Mouse (Mus musculus): ENCODE measurements around the gene Dhx35. TPM values are rescaled to one million over a fixed set of nuclear protein-coding genes. Genes with fewer than 3 reads are reported as not detected.

Dhx35 gene
- total RNA-seq, 4 experiments from 2014 or later, result 12.3 to 17.6 (median 15.8) TPM

DNA sequence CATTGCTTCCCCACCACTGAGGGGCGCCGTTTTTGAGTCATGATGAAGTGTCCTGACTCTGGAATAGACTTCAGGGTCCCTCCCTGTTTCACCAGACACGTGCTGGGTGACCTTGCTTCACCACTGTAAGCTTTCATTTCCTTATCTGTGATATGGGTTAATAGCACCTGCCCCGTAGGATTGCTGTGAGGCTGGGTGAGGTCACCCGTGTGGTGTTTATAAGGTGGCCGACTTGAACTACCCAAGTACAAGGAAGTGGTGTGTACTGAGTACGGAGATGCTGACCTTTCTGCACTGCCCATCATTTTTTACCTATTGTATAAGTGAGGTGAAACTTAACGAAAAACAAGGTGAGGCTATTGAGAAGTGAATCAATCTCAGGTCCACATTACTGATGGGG lies 9.0 kb downstream of the Dhx35 start:
- no peak for DNase-seq (ENCODE audit: low spot score)

DNA sequence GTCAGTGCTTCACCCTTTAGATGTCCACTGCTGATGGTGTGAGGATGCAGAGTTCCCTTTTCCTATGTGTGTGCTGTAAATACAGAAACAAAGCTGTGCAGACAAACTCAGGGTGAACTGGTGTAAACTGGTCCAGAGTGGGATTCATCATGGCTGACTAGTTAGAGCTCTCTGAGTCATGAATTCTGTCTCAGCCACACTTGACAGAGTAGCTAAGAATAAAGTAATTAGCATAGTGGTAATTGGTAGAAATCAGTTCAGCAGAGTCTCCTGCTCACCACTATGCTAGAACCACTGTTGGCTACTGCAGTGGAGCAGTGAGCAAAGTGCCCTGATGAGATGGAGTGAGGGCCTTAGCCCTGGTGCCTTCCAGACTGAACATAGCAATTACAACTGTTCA lies 21.1 kb downstream of the Dhx35 start:
- DNase-seq (ENCODE audit: low spot score), result no peak

DNA sequence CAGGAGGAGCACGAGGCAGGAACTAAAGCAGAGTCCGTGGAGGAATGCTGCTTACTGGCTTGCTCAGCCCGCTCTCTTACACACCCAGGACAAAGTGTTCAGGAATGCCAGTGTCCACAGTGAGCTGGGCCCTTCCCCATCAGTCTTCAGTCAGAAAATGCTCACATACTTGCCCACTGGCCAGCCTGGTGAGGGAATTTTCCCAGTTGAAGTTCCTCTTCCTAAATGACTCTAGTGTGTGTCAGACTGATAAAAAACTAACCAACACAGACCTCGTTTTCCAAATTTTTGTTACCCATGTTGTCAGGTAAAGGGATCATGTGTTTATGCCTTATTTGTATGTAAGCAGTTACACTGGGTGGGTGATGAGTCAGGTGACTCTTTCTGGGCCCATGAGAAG lies 21.6 kb downstream of the Dhx35 start:
- no peak for DNase-seq (ENCODE audit: low spot score)

DNA sequence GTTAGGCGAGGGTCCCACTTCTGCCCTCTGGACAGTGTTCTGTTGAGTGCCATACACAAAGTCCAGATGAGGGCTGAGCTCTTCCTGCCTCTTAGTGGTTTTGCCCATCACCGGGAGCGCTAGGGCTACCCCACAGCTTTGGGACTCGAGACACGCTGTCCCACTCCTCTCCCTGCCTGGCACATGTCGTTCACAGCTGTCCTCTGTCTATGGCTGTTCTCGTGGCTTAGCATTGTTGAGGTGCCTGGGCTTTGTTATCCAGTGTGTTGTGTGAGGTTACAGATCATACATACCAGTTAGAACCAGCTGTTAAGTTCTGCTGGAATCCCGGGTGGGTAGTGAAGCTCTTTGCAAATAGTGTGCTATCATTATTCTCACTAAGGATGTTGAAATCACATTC lies 23.1 kb downstream of the Dhx35 start:
- DNase-seq (ENCODE audit: low spot score), result no peak

DNA sequence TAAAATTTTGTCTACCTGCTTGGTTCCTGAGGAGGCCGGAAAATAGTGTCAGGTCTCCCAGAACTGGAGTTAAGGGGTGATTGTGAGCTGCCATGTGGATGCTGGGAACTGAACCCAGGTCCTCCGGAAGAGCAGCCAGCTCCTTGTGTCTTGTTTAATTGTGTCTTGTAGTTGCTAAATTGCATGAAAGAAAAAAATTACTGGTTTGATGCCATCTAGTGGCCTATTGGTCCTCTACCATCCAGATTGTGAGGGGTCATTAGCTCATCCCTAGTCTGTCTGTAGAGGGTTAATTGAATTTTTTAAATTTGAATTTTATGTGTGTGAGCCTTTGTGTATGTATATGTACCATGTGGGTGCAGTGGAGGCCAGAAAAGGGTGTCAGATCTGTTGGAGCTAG lies 33.5 kb downstream of the Dhx35 start:
- DNase-seq (ENCODE audit: low spot score), result no peak

DNA sequence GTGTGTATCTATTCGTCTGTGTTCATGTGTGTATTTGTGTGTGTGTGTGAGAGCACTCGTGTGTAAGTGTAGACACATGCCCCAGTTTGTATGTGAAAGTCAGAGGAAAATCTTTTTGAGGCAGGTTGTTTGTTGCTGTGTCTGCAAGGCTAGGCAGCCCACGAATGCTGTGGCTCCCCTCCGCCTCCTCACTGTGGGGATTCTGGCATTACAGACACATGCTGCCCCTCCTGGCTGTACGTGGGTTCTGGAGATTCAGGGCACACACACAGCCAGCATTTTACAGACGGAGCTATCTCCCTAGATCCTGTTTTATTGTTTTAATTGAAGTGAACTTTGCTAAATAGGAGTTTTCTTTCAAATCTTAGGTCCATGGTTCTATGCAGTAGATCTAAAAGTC lies 35.1 kb downstream of the Dhx35 start:
- DNase-seq (ENCODE audit: low spot score), result no peak

DNA sequence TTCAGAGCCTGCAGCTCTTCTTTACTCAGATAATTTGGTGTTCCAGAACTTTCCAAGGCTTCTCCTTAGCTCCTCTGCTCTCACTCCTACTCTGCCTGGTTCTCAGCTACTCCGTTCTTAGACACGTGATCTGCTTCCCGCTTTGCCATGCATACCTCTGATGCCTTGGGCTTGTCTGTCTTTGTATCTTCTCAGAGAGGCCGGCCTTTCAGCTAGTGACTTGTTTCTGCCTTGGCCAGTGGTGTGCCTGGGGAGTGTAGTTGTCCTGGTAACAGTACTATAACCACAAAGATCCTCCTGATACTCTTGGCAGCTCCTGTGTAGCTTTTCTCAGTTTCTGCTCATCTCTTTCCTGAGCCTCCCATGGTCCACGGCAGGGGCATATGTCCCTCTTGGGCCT lies 38.6 kb downstream of the Dhx35 start:
- DNase-seq (ENCODE audit: low spot score), result no peak

DNA sequence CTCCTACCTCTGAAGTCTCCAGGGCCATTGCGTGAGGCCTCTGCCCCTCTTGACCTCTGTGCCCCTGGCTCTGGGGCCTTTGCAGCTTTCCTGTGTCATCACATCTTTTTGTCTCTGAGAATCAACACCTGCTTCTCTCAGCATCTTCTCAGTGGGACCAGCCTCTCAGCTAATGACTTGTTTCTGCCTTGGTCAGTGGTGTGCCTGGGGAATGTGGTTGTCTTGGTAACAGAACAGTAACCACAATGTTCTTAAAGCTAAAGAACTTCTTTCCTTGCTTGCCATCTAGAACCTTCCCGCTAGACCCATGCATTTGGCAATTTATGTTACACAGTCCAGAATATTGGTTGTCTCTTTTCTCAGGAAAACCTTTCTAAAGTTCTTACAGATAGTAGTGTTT lies 39.0 kb downstream of the Dhx35 start:
- no peak for DNase-seq (ENCODE audit: low spot score)

DNA sequence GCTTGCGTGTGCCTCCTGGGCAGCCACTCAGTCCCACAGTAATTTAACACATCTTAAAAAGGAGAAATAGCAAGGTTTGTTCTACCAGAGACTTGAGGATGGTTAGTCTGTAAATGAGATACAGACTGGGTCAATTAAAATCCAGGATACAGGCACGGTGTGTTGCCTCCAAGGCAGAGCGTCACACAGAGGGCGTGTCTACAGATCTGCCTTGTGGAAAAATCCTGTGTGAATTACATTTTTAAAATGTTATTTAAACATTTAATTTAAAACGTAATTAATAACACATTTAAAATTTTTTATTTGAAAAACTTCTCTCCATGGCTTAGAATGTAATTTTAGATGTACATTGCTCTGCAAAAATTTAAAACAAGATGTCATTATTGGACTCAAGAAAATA lies 48.7 kb downstream of the Dhx35 start:
- DNase-seq (ENCODE audit: low spot score), result no peak

DNA sequence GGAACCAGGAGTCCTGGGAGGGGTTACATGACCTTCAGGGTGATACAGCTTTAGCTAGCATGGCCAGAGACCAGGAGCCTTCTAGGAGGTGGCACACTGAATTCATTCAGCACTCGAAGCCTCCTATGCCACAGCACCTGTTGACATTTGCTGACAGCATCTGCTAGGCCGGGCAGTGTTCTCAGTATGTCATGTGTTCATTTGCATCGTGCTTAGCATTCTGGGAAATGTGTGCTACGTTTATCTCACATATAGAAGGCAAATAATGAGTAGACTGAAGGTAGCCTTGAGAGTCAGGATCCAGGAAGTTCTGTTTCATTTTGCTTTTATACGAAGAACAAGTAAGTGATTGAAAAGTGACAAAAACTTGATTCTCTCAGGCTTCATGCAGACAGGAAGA lies 50.4 kb downstream of the Dhx35 start:
- DNase-seq (ENCODE audit: low spot score), result no peak

DNA sequence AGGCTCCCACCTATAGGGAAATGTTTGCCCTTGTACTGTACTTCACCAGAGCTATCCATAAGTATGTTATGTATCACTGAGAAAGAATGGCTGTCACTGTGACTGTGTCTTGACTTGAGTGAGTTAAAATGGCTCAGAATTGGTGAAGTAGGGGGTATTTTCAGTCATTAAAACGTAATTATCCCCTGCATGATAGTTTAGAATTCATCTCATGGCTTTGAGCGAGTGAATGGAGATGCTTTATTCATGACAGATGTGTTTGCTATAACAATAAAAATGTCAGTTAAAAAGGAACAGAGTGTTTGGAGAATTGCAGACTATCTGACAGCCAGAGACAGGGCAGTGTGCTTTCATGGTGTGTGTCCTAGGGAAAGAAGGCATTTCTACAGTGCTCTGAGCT lies 51.6 kb downstream of the Dhx35 start:
- DNase-seq (ENCODE audit: low spot score), result no peak

DNA sequence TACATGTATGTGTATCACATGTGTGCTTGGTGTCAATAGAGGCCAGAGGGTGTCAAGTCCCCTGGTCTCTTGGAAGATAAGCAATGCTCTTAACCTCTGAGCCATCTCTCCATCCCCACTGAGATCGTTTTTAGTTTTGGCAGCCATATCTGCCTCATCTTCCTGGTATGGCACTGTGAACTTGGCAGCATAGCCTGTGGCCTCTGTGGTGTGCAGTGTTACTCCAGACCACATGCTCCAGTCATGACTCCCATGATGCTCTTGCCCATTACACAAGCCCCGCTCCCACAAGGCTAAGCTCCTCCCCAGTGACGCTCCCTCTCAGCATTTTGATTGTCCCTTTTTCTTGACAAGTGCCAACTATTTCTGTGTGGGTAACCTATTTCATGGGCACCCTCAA lies 53.4 kb downstream of the Dhx35 start:
- DNase-seq (ENCODE audit: low spot score), result no peak

DNA sequence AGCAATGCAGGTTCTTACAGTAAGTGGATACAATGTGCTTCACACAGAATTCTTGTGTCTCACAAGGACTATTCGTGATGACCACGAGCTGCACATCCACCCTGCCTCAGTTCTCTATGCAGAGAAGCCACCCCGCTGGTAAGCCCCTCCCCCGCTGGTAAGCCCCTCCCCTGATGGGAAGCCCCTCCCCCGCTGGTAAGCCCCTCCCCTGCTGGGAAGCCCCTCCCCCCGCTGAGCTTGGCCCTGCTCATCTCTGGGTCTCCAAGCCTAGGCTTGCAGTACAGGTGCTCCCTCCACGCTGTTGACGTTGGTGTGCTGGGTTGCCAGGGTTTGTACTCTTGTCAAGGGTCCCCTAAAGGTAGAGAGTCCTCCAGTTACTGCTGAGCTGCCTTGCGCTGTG lies 54.8 kb downstream of the Dhx35 start:
- no peak for DNase-seq (ENCODE audit: low spot score)

DNA sequence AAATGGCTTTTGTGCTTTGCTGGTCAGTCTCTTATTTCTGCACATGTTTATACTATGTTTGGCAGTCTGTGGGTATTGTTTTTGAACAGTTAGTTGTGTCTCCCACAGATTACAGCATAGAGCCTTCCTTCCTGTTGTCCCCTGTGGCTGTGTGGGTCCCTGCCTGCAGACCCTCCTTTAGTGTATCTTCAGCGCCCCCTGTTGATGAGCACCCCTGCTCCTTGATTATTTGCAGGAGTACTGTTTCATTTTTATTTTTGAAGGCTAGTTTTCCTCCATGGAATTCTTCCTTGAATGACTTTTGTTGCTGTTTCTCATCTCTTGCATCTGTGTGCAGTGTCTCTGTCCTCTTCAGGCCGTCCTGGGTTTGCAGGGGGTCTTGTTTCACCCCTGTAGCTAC lies 58.0 kb downstream of the Dhx35 start:
- DNase-seq (ENCODE audit: low spot score), result peak; percentile 35

DNA sequence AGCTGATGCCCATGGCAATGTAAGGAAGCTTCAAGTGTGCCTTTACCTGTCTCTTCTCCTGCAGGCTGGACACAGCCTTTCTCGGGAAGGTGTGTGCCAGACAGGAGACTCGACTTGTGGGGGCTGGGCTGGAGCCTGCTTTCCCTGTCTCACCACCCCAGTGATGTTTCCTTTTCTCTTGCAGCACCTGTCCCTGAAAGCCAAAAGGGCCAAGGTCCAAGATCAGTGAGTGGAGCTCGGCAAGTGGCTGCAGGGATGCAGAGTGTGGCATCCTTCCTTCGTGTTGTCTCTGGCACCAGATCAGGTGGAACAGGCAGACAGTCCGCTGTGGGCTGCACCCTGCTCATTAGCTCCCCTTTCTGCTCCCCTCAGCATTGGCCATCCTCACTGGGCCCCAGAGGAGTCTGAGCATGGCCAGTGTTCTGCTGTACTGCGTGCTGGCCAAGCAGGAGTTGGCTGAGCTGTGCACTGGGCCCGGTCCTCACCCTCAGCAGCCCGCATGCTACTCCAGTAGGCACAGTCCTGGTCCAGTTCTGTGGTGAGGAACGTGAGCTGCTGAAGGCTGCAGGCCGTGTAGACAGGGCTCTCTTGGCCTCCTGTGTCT lies 62.4 kb downstream of the Dhx35 start:
- no peak for DNase-seq (ENCODE audit: low spot score)

DNA sequence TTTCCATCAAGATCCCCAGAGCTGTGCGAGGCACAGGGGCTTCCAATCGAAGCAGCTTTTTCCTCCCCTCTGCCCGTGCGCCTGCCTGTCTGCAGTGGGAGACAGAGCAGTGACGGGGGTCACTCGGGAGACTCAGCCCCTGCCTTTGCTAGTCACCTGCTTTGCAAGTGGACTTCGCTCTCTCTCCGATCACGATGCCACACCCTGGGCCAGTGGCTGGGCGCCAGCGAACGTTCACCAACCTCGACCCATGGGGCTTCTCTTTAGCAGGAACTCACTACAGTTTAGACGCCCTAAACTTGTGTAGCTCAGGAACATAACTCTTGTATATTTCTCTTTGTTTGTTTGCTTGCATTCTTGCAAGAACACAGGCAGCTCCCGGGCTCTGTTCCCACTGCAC lies 63.0 kb downstream of the Dhx35 start:
- DNase-seq (ENCODE audit: low spot score), result no peak

DNA sequence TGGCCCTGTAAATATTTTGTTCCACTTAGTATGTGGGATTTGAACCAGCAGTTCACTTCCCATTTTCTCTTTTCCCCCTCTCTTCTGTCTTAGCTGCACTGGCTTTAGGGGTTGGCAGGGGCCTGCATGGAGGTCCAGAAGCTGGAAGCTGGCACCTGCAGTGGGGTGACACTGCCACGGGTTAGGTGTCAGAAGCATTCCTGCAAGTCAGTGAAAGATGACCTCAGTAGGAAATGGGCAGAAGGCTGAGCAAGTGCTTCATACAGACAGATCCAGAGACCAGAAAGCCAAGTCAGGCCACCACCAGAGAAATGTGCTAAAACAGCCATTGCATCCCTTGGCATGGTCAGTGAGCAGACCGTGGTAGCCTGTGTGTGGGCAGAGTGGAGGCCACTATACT lies 66.5 kb downstream of the Dhx35 start:
- DNase-seq (ENCODE audit: low spot score), result no peak

DNA sequence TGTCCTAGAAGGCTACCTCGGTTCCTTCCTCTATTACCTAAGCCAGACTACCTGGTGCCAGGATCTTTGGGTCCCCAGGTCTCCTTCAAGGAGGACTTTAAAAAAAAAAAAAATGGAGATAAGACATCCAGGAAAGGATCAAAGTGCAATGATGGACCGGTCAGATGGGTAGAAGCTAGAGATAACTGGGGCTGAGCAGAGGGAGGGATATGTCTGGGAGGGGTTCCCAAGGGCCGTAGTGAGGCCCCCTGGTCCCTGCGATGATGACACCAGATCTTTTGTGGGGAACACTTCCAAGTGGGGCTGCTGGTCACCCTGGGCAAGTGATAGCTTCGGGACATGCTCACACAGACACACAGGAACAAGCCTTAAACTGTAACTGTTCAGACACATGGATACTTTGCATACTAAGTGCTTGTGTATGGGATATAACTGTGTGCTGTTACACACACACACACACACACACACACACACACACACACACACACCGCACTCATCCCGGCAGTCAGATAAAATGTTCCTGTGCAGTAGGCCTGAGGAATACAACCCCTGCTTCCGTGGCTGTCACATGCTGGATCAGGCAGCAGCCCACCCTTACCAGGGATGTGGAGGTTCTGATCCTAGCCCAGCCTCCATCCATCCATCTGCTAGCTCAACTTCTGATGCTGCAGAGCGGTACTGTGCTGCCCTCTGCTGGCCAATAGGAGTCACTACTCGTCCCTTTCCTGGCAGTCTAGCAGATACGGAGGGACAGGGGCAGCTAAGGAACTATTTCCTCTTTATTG lies 68.9 kb downstream of the Dhx35 start:
- peak; percentile 39 for DNase-seq (ENCODE audit: low spot score)

DNA sequence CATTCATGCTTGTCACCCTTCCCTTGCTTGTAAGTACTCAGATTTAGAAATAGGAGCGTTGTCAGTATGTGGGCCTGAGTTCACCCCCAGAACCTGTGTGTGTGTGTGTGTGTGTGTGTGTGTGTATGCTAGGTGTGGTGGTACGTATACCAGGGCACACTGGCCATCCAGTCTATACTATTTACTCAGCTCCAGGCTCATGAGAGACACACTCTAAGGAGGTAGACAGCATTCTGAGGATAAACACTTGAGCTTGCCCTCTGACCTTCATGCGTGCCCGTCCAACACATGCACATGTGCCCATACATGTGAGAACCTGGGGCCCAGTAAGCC lies 69.5 kb downstream of the Dhx35 start:
- no peak for DNase-seq (ENCODE audit: low spot score)

DNA sequence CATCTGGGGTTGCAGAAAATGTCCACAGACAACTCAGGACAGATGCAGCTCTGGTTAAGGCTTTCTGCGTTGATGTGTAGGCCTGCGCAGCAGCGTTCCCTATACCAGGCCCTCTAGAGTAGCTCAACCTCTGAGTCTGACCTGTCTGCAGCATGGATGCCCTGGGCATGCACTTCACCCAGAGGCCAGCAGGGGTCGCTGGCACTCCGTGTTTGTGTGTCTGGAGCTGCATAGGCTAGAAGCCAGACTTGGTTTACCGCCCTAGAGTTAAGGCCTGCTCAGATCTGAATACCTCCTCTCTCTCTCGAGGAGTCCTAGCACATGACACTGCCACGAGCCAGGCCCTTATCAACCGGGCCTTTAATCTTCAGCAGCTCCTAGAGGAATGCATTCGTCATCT lies 70.8 kb downstream of the Dhx35 start:
- DNase-seq (ENCODE audit: low spot score), result peak; percentile 68

DNA sequence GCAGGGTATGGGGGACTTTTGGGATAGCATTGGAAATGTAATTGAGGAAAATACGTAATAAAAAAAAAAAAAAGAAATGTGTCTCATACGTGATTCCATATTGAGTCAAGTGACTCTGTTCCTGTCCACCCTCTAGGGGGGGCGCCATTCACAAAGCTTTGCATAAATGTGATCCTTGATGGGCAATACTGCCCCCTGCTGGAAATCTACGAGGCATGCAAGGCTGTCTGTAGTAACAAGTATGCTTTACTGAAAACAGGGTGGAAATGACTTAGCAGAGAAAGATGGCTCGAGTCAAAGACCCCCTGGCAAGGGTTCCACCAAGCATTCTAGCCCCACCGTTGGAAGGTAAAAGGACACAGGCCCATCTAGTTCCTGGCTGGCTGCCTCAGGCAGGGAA lies 92.0 kb downstream of the Dhx35 start:
- no peak for DNase-seq (ENCODE audit: low spot score)

DNA sequence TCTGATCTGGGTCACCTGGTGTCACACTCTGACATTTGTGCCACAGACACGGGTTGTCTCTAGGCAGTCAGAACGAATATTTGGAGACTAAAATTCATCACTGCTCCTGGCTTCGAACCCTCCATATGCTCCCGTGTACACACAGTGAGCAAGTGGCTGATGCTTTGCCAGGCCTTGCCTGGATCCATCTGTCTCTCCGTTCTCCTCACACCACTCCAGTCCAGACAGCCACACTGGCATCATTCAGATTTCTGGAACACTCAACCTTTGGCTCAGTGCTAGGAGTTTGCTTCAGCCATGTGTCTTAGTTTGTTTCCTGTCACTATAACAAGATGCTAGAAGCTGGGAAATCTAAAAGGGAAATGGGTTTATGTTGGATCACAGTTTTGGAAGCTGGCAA lies 93.9 kb downstream of the Dhx35 start:
- no peak for DNase-seq (ENCODE audit: low spot score)

DNA sequence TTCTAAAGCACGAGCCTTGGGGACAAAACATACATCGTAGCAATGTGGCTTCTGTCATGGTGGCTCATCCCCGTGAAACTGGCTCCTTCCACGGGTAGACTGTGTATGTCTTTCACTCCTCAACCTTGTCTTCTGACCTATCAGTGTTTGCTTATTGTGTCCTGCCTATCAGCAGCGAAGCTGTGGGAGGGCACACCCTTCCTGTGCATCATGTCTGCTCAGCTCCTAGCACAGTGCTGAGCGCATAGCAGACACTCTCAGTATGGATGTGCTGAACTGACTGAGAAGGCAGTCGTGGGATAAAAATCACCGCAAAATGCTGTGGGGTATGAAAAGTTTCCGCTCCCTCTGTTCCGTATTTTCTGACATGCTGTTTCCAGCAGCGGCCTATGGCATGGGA lies 94.6 kb downstream of the Dhx35 start:
- no peak for DNase-seq (ENCODE audit: low spot score)

DNA sequence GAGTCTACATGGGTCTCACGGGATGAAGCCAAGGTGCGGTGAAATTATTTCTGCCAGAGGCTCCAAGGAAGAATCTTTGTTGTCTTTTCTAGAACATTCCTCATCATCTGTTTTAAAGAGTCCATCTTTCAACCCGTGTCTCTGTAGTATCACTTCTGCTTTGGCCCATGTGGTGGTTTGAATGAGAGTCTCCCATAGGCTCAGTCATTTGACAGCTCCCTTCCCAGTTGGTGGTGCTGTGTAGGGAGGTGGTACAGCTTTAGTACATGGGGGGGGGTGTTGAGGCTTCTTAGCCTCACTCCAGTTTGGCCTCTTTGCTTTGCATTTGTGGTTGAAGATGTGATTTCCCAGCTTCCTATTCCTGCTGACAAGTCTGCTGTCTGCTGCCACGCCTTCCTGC lies 96.7 kb downstream of the Dhx35 start:
- no peak for DNase-seq (ENCODE audit: low spot score)

All from heart, adult 8-10 months (tissue).